Mouse (Mus musculus) regulatory T cell (primary cell): ENCODE measurements around the gene Gm49325.

Experiments used
- in situ Hi-C: fragments of 300-600 bp; cut with MboI, MseI; formaldehyde crosslinking; loops from one replicate; pipeline ENCODE4 v1.15.1; 2025; ENCODE audit warnings: high pct_unique_total_duplicates

Gene Gm49325

DNA sequence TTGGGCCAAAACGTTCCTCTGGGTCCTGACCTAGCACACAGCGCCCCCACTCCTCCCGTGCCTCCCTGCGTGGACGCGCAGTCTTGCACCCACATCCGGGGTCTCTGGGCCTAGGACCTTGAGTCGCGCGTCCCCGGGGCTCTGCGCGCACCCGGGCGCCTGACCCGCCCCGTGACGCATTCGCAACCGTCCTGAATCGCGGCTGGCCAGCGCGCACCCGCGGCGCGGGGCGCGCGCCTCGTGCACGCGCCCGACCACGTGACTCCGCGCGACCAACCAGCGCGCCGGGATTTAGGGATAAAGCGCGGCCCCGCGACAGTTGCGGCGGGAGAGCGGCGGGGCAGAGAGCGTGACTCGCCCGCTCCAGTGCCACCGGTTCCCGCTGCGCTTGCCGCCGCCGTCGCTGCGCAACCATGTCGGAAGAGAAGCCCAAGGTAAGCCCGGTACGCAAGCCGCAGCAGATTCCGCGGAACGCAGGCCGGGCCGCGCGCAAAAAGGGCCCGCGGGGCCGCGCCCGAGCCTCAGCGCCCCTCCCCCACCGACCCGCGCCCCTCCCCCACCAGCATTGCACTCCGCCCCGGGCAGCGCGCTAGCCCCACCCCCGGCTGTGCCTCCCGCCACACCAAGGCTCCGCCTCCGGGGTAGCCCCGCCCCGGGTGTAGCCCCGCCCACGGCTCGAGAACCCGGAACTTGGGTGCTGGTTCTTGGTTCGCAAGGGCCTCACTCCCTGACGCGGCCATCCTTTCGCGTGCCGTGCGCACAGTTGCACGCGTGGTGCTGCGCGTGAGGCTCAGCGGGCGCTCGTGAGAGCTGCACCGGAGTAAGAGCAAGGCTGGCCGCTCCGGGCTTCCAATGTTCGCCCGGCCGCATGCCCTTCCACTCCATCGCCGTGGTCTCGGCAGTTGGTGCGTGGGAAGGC, at the start of gene Gm49325, which contains the start of gene Sumo3:
Gene Gm49325 (plus strand): TSS at position 290 of the 919 bp plus-strand sequence.
Gene Sumo3 (plus strand): TSS at position 190 of the 919 bp plus-strand sequence.
- in situ Hi-C loops, result no loop called here

DNA sequence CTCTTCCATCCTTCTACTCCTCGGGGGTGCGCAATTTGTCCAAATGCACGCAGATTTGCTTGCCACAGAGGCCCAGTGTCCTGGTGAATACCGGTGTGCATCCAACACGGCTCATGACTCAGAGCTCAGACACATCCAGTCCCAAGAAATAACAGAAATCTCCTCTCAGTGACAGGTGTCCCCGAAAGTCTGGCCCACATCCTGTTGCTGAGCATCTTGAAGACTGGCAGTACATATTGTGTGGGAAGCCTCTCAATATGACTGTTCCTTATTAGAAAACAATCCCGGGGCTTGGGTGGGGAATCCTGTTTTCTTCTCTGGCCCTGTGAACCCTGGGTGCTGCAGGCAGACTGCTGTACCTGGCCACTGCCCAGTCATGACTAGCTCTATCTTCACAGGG, 49.4 kb upstream of the Gm49325 start:
- in situ Hi-C loops, result loop anchor here (5.0 kb wide), 1 partner anchor 39 kb away; the partner anchor contains the start of gene Fam207a

GRCm38 (mm10) chr10:77557641-77558040, 48.4 kb upstream of the Gm49325 start:
- in situ Hi-C loops, result loop anchor here (5.0 kb wide), 1 partner anchor 40 kb away; the partner anchor contains the start of gene Fam207a

- in situ Hi-C loops, result no loop called here
These were observed 45.9 kb upstream of the Gm49325 start for GRCm38 (mm10) chr10:77560090-77560489.

- in situ Hi-C loops, result no loop called here
These were observed 45.2 kb upstream of the Gm49325 start for GRCm38 (mm10) chr10:77560830-77561229.

GRCm38 (mm10) chr10:77561508-77561907, 44.5 kb upstream of the Gm49325 start:
- in situ Hi-C loops, result no loop called here

DNA sequence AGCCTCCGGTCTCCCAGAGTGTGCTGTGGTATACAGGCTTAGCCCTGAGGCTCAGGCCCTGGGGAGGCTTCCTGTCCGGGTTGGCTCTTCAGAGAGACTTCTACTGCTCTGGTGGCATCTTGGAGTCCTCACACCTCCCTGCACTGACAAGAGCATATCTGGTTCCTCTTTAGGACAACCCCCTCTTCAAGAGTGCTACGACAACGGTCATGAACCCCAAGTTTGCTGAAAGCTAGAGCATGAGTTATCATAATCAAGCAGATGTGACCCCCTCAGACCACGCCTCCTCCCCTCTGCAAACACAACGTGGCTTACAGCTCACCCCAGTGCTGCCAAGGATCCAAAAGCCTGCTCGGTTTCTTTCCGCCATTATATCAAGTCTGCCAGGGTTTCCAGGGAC, 41.0 kb upstream of the Gm49325 start:
- in situ Hi-C loops, result no loop called here

DNA sequence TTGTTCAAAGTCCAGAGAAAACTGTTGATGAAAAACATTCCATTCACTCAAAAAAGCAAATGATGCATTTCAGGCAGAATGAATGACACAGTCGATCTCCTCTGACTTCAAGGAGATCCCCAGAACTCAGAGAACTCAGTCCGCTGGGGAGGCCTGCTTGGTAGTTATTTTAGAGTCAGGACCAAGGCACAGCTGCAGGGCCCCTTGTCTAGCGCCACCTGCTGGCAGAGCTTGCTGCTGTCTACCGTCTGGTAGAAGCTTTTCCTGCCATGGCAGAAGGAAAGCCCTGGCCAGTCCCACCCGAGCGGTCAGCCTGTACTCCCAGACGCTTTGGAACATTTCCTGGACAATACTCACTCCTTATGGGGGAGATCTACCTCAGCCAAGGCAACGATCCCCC, 39.3 kb upstream of the Gm49325 start:
- in situ Hi-C loops, result no loop called here

DNA sequence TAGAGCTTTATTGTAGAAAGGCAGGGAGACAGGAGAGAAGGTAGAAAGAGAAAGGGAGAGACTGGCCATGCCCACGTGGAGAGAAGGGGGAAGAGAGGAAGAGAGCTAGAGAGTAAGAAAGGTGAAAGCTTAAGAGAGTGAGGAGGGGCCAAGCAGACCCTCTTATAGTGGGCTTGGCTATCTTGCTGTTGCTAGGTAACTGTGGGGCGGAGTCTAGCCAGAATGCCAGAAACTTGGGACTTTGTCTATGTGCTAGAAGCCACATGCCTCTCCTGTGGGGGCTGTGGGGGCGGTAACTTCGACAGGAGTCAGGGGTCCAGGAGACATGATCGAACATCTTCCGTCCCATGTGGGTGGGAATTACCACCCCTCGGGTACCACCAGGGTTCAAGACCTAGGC, 36.5 kb upstream of the Gm49325 start:
- in situ Hi-C loops, result no loop called here

- in situ Hi-C loops, result no loop called here
These were observed 35.9 kb upstream of the Gm49325 start for GRCm38 (mm10) chr10:77569973-77570658.

DNA sequence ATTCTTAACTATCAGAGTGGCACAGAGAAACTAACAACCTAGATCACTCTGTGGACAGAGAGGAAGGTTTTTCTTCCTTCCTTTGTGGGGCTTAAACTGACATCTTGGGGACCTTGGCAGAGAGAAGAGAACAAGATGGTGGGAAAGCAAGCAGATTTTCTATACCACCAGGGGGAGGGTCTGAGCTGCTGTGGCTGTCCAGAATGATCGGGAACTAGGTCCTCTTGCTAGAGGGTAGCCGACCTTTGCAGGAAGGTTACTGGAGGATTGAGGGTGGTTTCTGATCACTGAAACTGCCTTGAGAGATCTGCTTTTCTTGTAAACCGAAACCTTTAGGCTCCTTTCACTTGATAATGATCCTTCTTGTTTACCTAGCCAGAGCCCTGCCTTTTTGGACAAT, 33.8 kb upstream of the Gm49325 start:
- in situ Hi-C loops, result no loop called here

DNA sequence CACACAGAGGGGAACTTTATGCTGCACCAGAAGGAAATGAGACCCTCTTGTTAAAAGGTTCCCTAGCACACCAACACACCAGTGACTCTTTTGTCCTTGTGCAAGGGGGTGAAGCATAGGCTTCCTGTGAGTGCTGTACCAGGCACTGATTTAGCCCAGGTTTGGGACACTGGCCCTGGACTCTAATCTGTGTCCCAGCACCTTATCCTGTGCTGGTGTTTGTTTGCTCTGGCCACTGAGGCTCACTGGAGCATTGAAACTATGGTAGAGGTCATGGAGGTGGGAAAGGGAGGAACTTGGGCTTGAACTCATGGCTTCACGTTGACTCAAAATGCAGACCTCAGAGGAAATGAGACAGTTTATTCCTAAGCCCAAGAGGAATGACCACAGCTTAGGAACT, 32.8 kb upstream of the Gm49325 start:
- in situ Hi-C loops, result no loop called here

- in situ Hi-C loops, result no loop called here
These were observed 25.7 kb upstream of the Gm49325 start for GRCm38 (mm10) chr10:77580027-77580920.

DNA sequence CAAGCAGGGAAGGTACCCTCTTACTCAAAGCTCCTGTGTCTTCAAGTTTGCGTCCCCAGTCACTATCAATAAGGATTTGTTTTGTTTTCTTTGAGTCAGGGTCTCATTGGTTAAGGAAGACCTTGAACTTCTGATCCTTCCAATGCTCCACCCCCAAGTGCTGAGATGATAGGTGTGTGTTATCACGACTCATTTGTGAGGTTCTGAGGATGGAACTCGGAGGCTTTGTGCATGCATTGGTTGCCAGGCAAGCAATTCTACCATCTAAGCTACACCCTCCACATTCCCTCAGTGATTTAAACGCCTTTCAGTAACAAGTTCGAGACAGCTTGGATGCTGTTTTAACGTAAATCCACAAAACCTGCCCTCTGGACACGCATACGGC, 25.0 kb upstream of the Gm49325 start:
- in situ Hi-C loops, result no loop called here

- in situ Hi-C loops, result no loop called here
These were observed 24.4 kb upstream of the Gm49325 start, which contains the start of gene Pttg1ip for GRCm38 (mm10) chr10:77581408-77582284. TSS of gene Pttg1ip (plus strand) at chr10:77581720.

- in situ Hi-C loops, result no loop called here
These were observed 23.7 kb upstream of the Gm49325 start for GRCm38 (mm10) chr10:77582285-77582618.

DNA sequence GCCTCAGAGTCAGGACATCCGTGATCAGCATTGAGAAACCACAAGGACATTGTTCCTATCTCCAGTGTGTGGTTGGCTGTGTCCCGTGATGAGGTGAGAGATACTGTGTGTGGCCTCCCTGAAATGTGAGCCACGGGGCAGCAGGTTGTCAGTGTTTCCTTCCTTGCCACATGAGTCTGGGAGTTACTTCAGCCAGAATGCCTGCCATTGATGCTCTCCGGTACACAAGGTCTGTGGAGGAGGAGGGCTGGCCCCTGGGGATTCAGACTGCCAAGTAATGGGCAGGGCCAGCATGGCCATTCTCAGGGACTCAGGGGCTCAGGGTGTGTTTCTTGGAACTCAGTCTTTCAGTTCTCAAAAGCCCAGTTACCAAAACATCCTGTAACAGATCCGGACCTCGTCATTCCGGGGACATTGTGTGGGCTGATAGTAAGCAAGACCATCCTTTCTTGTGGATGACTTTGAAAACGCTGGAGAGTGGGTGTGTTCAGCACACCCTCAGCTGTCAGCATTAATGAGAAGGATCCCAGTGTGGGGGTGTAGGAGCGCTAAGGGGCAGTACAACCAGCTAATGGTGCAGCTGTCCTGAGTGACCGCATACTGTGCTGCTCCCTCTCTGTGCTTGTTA, 22.1 kb upstream of the Gm49325 start:
- in situ Hi-C loops, result no loop called here

GRCm38 (mm10) chr10:77586637-77587036, 19.4 kb upstream of the Gm49325 start:
- in situ Hi-C loops, result no loop called here

DNA sequence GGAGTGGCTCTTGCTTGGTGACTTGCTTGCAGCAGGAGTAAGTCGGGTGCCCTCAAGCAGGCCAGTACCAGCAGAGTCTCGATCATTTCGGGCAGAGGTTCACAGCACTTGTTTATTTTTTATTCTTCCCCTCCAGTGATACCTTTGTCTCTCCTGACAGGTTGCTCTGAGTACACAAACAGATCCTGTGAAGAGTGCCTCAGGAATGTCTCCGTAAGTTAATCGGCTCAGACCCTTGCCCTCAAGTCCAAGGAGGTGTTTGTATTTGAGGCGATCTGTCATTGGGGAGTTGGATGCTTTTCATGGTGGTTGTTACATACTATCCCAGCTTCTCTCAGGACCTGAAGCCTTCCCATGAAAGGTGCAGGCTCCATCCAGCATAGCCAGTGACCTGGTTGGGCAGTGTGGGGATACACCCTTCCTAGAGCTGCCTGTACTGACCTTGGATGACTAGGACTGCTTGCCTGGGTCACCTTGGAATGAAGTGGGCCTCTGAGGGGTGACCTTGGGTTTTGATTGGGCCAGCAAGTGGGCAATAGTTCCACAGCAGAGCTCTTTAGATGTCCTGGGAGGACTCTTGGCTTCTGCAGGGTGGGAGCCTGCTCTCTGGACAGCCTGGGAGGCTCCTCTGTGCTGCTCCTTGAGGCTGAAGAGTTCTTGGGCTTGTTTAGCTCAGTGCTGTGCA, 18.8 kb upstream of the Gm49325 start:
- in situ Hi-C loops, result no loop called here

GRCm38 (mm10) chr10:77588036-77588435, 18.0 kb upstream of the Gm49325 start:
- in situ Hi-C loops, result no loop called here
